Mouse (Mus musculus): ENCODE measurements around the gene Zfp316. TPM values are rescaled to one million over a fixed set of nuclear protein-coding genes. Genes with fewer than 3 reads are reported as not detected.

Zfp316 gene
- total RNA-seq, 2 experiments from 2014 or later = 0.51 TPM; not detected in 1

DNA sequence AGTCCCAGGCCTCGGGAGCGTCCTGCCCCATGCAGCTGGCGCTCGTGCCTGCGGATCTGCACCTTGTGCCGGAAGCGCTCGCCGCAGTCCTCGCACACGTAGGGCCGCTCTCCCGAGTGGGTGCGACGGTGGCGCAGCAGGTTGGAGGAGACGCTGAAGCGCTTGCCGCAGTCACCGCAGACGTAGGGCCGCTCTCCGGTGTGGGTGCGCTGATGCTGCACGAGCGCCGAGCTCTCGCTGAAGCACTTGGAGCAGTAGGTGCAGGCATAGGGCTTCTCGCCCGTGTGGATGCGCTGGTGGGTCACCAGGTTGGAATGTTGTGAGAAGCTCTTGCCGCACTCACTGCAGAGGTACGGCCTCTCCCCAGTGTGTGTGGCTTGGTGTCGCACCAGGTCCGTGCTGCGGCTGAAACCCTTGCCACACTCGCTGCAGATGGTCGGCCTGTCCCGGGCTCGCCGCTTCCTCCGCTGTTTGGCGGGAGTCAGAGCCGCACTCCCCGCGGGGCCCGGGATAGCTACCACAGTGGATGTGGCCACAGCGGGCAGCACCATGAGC is 18.0 kb upstream of the Zfp316 start:
- no peak for ATAC-seq (replicated peaks; ENCODE audit: low FRiP score, poor library complexity, severe bottlenecking)

GRCm38 (mm10) chr5:143284762-143285161 is 14.9 kb upstream of the Zfp316 start:
- no peak for ATAC-seq (replicated peaks; ENCODE audit: low FRiP score, poor library complexity, severe bottlenecking)

DNA sequence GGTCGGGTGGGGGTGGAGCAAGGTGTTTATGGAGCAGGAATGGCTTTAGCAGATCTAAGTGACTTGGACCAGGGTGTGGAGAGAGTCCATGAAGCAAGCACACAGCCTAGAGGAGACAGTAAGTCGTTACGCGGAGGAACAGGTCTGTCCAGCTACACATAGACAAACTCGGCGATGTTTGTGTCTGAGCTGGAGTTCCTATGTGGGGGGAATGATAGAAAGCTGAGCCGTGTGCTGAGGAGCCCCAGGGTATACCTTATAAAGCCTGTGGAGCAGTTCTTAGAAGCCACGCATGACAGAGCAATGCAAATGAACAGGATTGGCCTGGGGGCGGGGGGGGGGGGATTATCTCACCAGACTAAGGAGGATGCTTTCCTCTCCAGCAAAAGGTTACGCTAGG is 9.4 kb upstream of the Zfp316 start:
- no peak for ATAC-seq (replicated peaks; ENCODE audit: low FRiP score, poor library complexity, severe bottlenecking)

GRCm38 (mm10) chr5:143275761-143276160 is 5.9 kb upstream of the Zfp316 start:
- no peak for ATAC-seq (replicated peaks; ENCODE audit: low FRiP score, poor library complexity, severe bottlenecking)

DNA sequence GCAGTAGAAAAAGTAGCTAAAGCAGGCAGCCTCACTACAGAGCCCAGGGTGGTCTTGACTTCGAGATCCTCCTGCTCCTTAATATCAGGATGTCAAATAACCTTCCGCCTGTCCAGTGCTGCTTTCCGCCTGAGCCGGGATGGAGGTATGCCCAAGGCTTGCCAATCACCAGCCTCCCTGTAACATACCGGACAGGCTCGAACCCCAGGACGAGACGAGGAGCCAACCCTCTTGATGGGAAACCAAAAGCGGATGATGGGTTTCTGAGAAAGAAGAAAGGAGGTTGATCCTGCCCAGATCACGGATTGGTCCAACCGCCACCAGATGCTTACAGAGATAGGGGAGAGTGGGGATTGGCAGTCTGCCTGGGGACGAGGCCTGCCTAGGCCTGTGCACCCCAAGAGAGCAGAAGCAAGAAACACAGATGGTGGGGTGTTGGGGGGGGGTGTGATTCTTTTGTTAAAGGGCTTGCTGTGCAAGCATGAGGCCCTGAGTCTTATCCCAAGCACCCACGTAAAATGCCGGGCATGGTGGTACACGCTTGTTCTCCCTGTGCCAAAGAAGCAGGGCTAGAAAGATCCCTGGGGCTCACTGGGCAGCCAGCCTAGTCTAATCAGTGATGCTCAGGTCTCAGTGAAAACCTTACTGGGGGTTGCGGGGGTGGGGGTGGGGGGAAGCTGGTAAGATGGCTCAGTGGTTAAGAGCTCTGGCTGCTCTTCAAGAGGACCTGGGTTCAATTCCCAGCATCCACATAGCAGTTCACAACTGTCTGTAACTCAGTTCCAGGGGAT is 2.9 kb upstream of the Zfp316 start:
- ATAC-seq (replicated peaks; ENCODE audit: low FRiP score, poor library complexity, severe bottlenecking) = peak; percentile 54

DNA sequence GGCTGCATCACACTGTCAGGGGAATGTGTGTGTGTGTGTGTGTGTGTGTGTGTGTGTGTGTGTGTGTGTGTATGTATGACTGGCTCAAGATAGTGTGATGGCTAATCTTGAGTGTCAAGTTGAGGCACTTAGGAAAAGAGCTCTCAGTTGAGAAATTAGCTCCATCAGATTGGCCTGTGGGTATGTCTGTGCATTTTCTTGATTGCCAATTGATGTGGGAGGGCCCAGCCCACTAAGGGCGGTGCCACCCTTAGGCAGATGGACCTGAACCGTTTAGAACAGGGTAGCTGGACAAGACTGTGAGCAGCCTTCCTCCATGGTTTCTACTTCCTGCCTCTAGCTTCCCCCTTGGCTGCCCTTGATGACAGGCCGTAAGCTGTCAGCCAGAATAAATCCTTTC is 2.3 kb upstream of the Zfp316 start:
- ATAC-seq (replicated peaks; ENCODE audit: low FRiP score, poor library complexity, severe bottlenecking) = peak; percentile 20; the same call in 1 of the 2 replicates

DNA sequence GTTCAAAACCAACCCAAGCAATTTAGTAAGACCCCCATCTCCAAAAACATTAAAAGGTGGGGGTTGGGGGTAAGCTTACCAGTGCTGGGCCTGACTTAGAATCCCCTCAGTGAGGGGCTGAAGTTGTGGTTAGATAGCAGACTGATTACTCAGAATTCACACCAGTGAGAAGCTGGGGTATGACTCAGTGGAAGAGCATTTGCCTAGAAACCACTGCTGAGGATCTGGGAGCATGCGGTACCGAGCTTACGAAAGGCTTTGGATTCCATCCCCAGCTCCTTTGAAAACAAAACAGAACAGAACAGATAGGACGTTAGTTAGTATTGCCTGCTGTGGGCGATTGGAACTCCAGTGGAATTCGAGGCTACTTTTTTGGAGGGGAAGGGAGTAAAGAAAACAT is 1.8 kb upstream of the Zfp316 start:
- no peak for ATAC-seq (replicated peaks; ENCODE audit: low FRiP score, poor library complexity, severe bottlenecking)

DNA sequence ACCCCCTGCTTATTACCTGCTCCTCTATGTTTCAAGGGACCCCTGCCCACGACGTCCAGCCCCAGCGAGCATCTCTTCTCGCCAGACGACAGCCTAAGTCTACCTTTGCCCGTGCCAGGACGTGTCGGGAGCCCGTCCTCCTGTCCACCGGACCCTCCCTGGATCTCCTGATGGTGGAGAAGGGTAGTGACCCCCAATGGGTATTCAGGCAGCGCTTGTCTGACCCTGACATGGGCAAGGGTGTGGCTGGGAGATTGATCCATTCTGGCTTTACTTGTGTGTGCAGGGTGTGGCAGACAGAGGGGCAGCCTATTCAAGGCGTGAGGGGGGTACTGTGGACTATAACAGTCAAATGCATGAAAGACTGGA is 313 bp upstream of the Zfp316 start:
- no peak for ATAC-seq (replicated peaks; ENCODE audit: low FRiP score, poor library complexity, severe bottlenecking)

- no peak for ATAC-seq (replicated peaks; ENCODE audit: low FRiP score, poor library complexity, severe bottlenecking)
These were observed 848 bp downstream of the Zfp316 start for GRCm38 (mm10) chr5:143268985-143269362.

- no peak for ATAC-seq (replicated peaks; ENCODE audit: low FRiP score, poor library complexity, severe bottlenecking)
These were observed 3.0 kb downstream of the Zfp316 start for GRCm38 (mm10) chr5:143266794-143267193.

DNA sequence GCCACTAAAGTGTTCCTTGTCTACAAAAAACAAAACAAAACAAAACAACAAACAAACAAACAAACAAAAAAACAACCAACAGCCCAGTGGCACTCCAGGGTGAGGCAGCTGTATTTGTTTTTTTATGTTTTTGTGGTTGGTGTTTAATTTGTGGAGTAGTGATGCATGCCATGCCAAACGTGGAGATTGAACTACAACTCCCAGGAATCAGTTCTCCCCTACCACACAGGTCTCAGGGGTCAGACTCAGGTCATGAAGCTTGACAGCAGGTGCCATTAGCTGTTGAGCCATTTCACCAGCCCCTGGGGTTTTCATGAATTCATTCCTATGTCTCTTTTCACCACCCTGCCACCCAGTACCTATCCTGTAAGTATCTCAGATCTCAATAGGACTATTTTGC is 4.4 kb downstream of the Zfp316 start:
- ATAC-seq (replicated peaks; ENCODE audit: low FRiP score, poor library complexity, severe bottlenecking) = no peak

GRCm38 (mm10) chr5:143264689-143265088 is 5.1 kb downstream of the Zfp316 start:
- ATAC-seq (replicated peaks; ENCODE audit: low FRiP score, poor library complexity, severe bottlenecking) = no peak

GRCm38 (mm10) chr5:143261636-143262035 is 8.2 kb downstream of the Zfp316 start:
- ATAC-seq (replicated peaks; ENCODE audit: low FRiP score, poor library complexity, severe bottlenecking) = no peak

DNA sequence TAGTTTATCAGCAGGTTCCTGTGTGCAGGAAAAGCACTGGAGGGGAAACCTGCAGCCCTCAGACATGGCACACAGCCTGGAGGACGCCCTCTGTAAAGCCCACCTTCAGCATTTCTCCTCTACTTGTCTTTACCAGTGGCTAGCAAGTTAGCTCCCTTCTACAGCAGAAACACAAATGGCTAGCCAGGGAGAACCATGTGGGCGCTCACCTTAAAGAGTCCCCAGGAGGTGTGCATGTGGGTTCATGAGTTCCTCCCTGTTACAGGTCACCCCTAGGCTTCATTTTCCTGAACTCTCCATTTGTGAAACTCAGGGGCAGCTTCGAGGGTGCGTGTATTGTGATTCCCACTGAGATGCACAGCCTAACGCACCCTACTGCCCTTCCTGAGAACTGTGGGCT is 14.0 kb downstream of the Zfp316 start:
- ATAC-seq (replicated peaks; ENCODE audit: low FRiP score, poor library complexity, severe bottlenecking) = no peak

DNA sequence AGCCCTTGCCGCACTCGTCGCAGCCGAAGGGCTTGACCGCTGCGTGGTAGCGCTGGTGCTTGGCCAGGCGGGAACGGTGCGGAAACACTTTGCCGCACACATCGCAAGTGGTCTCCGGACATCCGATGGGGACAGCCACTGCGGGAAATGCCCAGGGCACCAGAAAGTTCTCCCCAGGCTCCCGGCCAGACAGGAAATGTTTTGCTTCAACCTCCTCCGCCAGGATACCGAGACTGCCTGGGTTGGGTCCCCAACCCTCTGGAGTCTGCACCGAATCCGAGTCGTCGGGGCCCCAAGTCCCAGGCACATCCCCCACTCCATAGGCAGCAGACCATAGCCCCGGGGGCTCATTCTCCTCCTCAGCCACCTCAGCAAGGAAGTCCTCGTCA is 14.7 kb downstream of the Zfp316 start:
- ATAC-seq (replicated peaks; ENCODE audit: low FRiP score, poor library complexity, severe bottlenecking) = no peak

DNA sequence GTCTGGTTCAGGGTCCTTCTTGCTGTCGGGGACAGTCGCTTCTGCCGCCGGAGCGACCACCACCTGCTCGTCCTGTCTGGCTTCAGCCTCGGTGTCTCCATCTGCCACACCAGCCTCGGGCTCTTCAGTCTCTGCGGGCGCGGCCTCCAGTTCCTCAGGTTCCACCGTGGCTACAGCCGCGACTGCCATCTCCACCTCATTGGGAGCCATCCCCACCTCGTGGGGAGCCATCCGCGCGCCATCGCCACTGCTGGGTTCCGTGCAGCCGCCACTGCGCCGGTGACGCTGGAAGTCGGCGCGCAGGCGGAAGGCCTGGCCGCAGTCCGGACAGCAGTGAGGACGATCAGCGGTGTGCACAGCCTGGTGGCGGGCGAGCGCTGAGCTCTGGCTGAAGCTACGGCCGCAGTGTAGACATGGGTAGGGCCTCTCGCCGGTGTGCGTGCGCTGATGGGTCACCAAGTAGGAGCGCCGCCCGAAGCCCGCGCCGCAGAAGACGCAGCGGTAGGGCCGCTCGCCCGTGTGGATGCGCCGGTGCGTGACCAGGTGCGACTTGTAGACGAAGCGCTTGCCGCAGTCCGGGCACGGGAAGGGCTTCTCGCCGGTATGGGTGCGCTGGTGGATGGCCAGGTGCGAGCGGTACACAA is 15.2 kb downstream of the Zfp316 start:
- no peak for ATAC-seq (replicated peaks; ENCODE audit: low FRiP score, poor library complexity, severe bottlenecking)

GRCm38 (mm10) chr5:143253881-143254486 is 15.8 kb downstream of the Zfp316 start:
- ATAC-seq (replicated peaks; ENCODE audit: low FRiP score, poor library complexity, severe bottlenecking) = no peak

DNA sequence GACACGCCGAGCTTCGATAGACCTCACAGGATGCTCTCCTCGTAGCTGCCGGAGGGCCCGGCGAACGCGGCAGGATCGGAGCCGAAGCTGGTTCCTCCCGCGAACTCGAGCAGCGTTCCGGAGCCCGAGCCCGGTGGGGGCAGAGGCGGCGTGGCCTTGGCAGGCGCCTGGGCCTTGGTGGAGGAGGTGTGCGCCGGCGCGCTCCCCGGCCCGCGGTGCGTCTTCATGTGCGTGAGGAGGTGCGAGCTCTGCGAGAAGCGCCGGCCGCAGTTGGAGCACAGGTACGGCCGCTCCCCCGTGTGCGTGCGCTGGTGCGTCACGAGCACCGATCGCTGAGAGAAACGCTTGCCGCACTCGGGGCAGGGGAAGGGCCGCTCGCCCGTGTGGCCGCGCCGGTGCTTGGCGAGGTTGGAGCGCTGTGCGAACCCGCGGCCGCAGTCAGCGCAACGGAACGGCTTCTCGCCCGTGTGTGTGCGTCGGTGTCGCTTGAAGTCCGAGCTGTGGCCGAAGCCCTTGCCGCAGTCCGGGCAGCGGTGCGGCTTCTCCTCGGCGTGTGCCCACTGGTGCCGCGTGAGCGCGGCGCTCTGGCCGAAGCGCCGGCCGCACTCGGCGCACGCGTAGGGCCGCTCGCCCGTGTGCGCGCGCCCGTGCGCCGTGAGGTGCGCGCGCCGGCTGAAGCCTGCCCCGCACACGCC is 16.5 kb downstream of the Zfp316 start:
- ATAC-seq (replicated peaks; ENCODE audit: low FRiP score, poor library complexity, severe bottlenecking) = no peak

DNA sequence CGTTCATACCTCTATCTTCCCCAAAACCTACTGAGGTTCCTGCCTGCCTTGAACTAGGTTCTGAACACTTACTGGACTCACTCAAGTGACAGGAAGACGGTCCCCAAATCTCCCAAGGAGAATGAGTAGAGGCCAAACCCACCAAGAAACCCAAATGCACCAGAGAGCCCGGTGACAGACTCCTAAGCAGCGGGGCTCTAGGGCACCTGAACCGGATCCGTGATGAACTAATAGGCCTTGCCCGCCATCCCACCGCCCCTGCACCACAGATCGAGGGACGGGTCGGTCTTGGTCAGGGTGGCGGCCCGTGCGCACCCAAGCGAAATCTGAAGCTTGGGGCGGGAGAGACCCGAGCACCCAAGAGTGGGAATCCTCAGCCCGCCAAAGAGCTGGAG is 17.0 kb downstream of the Zfp316 start:
- ATAC-seq (replicated peaks; ENCODE audit: low FRiP score, poor library complexity, severe bottlenecking) = no peak

- no peak for ATAC-seq (replicated peaks; ENCODE audit: low FRiP score, poor library complexity, severe bottlenecking)
These were observed 17.8 kb downstream of the Zfp316 start for GRCm38 (mm10) chr5:143252039-143252438.

Measured in erythroblast, adult 5-6 weeks (primary cell).